Mouse (Mus musculus) midbrain, postnatal 0 days (tissue): ENCODE results near the gene Rps27a. TPM values are rescaled to one million over a fixed set of nuclear protein-coding genes. Genes with fewer than 3 reads are reported as not detected.

ENCODE experiments used
- ATAC-seq: fragments of 200-750 bp; cut with Nextera tagmentation; 2 replicates; pipeline ENCODE4 v1.8.0; 2017; ENCODE audit warnings: moderate number of reproducible peaks, mild to moderate bottlenecking, moderate TSS enrichment, moderate library complexity; ENCODE audit not compliant: low FRiP score
- DNase-seq: peaks from one replicate; pipeline ENCODE4 v3.0.0-alpha.2; 2015; ENCODE audit warnings: low spot score
- H3K27ac ChIP-seq: fragments of 300-500 bp; sonication (generic); 2 replicates; pipeline ENCODE4 v1.5.1; 2014; ENCODE audit warnings: low read depth, mild to moderate bottlenecking, low read length, mixed read lengths
- H3K27me3 ChIP-seq: fragments of 300-500 bp; sonication (generic); 2 replicates; pipeline ENCODE4 v1.6.1; 2014; ENCODE audit warnings: low read length, control low read depth, mixed read lengths; ENCODE audit not compliant: insufficient read depth
- H3K36me3 ChIP-seq: fragments of 300-500 bp; sonication (generic); 2 replicates; pipeline ENCODE4 v1.6.1; 2014; ENCODE audit warnings: low read length, control low read depth, mixed read lengths; ENCODE audit not compliant: insufficient read depth
- H3K4me1 ChIP-seq: fragments of 300-500 bp; sonication (generic); 2 replicates; pipeline ENCODE4 v1.6.1; 2014; ENCODE audit warnings: mild to moderate bottlenecking, control low read depth, antibody characterized with exemption, low read length, mixed read lengths; ENCODE audit not compliant: insufficient read depth
- H3K4me2 ChIP-seq: fragments of 300-500 bp; sonication (generic); 2 replicates; pipeline ENCODE4 v1.6.1; 2014; ENCODE audit warnings: low read depth, mild to moderate bottlenecking, low read length, mixed read lengths; ENCODE audit not compliant: poor library complexity, severe bottlenecking
- H3K4me3 ChIP-seq: fragments of 300-500 bp; sonication (generic); 2 replicates; pipeline ENCODE4 v1.5.1; 2014; ENCODE audit warnings: low read depth, mild to moderate bottlenecking, low read length, moderate library complexity
- H3K9ac ChIP-seq: fragments of 300-500 bp; sonication (generic); replicated peaks from 2 replicates; pipeline ENCODE4 v1.6.1; 2014; ENCODE audit warnings: mild to moderate bottlenecking, low read length, moderate library complexity, mixed read lengths; ENCODE audit not compliant: poor library complexity, severe bottlenecking
- H3K9me3 ChIP-seq: fragments of 300-500 bp; sonication (generic); 2 replicates; pipeline ENCODE4 v1.6.1; 2016; ENCODE audit warnings: low read length, control low read depth
- CTCF ChIP-seq: IDR thresholded peaks from 2 replicates; pipeline ENCODE4 v1.5.1; 2016; ENCODE audit warnings: antibody characterized with exemption, mild to moderate bottlenecking
- whole genome bisulfite sequencing: fragments of 180-500 bp; shearing (Covaris S2); extraction: QIAGEN DNeasy Blood & Tissue Kit; methylation state at CpG from one replicate; pipeline ENCODE4 v1.1.7; 2014; 5-methylcytosine and 5-hydroxymethylcytosine counted together
- polyA plus RNA-seq: library from polyadenylated mRNA; unstranded; fragments of >200 nt; fragmentation: Nextera tagmentation; extraction: Ambion mirVana; gene quantifications from 2 replicates; pipeline ENCODE4 v1.2.1, GENCODE M21; 2015
- total RNA-seq: library from RNA; depleted of rRNA; stranded (reverse); fragments of >200 nt; gene quantifications from 2 replicates; pipeline ENCODE4 v1.2.3, GENCODE M21; 2014; rRNA removed

Rps27a gene
- total RNA-seq: 314 and 575 TPM in 2 replicates
- 518 and 553 TPM in 2 replicates for polyA plus RNA-seq

DNA sequence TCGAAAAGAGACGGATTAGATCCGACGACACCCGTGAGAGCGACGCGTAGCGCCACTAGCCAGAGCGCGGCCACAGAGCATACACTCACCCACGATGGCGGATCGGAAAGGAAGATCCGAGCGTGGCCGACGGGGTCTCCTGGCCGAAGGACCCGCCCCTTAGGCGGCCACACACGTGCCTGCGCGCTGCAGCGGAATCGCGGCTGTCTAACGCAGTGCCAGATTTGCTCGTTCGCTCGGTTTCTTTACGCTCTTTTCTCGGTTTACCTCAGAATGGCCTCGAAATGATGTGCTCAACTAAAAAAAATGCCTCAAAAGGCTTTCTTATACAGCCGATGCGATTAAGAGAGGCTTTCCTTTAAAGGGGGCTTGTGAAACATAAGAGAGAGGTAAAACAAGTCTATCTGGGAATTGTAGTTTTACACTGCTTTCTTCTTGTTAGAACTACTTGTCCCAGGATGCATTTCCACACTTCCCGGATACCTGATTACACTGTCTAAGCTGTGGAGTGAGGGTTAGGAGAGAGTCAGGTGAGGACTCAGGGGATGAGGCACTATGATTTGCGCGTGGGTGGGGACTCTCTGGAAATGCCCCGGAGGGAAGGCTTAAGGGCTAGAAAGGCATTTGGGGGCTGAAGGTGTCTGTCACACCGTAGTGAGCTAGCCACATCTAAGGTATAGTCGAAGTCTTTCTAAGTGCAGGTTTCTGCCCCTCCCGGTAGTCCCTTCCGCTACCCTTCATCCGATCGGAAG lies at the start of gene Rps27a, which contains the start of gene Clhc1:
Rps27a (minus strand) TSS at position 358 of the 752 bp plus-strand sequence.
Clhc1 (plus strand) TSS at position 199 of the 752 bp plus-strand sequence.
- no peaks in the 10 kb centered on the region for H3K4me1 ChIP-seq
- H3K9ac ChIP-seq: peak within 1 kb of the TSS; percentile 89
- peak; percentile 98 for ATAC-seq
- TF ChIP-seq CTCF: peak; percentile 45
- peak within 1 kb of the TSS; percentile 93 for H3K27ac ChIP-seq
- peak; percentile 94 for DNase-seq
- WGBS: under 1% methylated on average over 46 of the region's 46 CpGs
- no peaks in the 10 kb centered on the region for H3K27me3 ChIP-seq
- peaks cover 6% of the 10 kb centered on the region; the same call in 1 of the 2 replicates for H3K36me3 ChIP-seq
- H3K9me3 ChIP-seq: no peaks in the 10 kb centered on the region
- H3K4me2 ChIP-seq: peak within 1 kb of the TSS; percentile 72
- peak within 1 kb of the TSS; percentile 74 for H3K4me3 ChIP-seq

DNA sequence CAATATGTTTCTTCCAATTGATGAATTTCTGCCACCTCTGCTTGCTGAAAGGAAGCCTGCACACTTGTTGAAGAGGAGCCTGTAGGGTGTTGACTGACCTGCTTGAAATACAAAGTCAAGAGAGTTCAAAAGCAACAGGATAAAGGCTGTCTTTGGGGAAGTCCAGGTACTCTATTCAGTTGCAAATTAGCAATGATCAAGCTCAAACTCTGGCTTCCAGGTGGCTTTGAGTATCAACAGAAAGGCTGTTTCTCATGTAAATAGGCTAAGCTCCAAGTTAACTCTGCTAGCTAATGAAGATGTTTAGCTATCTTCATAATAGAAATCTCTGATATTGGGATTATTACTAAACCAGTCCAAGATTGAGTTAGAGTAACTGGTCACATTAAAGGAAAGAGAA lies 49.2 kb upstream of the Rps27a start:
- Histone ChIP-seq H3K4me1 (no peaks in the 10 kb centered on the region), H3K9me3 (no peaks in the 10 kb centered on the region), H3K4me2 (no peak overlapping the region), H3K4me3 (no peak overlapping the region), H3K27ac (no peak overlapping the region), H3K9ac (no peak overlapping the region), H3K27me3 (no peaks in the 10 kb centered on the region), H3K36me3 (no peaks in the 10 kb centered on the region)
- no peak for ATAC-seq
- no peak for TF ChIP-seq CTCF
- DNase-seq: no peak

DNA sequence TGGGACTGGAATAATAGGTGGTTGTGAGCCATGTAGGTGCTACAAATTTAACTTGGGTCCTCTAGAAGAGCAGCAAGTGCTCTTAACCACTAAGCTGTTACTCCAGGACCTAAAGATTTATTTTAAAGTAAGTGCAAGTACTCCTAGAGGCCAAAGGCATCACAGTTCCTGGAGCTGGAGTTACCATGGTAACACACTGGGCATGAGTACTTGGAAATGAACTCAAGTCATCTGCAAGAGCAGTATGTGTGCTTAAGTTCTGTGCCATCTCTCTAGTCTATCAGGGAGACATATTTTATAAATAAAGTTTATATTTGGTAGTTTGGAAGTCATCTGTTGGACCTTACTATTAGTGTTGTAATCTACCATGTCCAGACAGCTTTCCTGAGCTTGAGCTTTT lies 47.3 kb upstream of the Rps27a start:
- Histone ChIP-seq H3K27ac (no peak overlapping the region), H3K9ac (no peak overlapping the region), H3K4me1 (no peaks in the 10 kb centered on the region), H3K9me3 (no peaks in the 10 kb centered on the region), H3K27me3 (no peaks in the 10 kb centered on the region), H3K36me3 (no peaks in the 10 kb centered on the region), H3K4me2 (no peak overlapping the region), H3K4me3 (no peak overlapping the region)
- TF ChIP-seq CTCF: no peak
- ATAC-seq (no peak), DNase-seq (peak; percentile 8)

DNA sequence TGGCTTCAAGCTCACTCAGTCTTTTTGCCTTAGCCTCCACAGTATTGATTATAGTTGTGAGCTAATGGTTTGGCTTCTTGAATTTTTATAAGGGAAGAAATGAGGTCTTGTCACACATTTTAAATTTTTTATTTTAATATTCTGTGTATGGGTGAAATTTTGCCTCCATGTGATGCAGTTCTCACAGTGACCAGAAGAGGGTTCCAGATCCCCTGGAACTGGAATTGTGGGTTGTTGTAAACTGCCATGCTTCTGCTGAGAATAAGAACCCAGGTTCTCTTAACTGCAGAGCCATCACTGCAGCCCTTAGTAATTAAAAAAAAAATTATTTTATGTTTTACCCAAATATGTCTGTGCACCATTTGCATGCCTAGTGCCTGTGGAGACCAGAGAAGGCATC lies 31.7 kb upstream of the Rps27a start:
- no peak overlapping the region for H3K27ac ChIP-seq
- H3K9ac ChIP-seq: no peak overlapping the region
- no peaks in the 10 kb centered on the region for H3K9me3 ChIP-seq
- TF ChIP-seq CTCF: peak; percentile 42
- H3K4me1 ChIP-seq: no peaks in the 10 kb centered on the region
- H3K27me3 ChIP-seq: no peaks in the 10 kb centered on the region
- no peaks in the 10 kb centered on the region for H3K36me3 ChIP-seq
- no peak overlapping the region for H3K4me3 ChIP-seq
- DNase-seq (no peak), ATAC-seq (no peak)
- H3K4me2 ChIP-seq: no peak overlapping the region

DNA sequence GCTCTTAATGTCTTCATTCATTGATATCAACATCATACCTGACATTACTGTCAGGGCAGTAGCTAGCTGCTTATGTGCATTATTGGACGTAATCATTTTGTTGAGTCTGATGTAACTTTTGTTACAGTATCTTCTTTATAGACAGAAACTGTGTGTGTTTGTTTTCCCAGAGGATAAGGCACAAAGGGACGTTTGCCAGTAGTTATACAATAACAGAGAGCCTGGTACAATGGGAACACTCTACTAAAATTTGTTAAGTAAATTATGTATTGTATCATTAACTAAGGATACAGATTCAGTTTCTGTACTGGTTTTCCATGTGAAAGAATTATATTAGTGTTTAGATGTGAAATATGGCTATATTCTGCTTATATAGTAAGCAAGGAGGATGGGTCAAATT lies 24.7 kb upstream of the Rps27a start:
- no peaks in the 10 kb centered on the region for H3K36me3 ChIP-seq
- TF ChIP-seq CTCF: no peak
- no peak for DNase-seq
- H3K9ac ChIP-seq: no peak overlapping the region
- ATAC-seq: no peak
- no peaks in the 10 kb centered on the region for H3K4me1 ChIP-seq
- H3K27me3 ChIP-seq: no peaks in the 10 kb centered on the region
- H3K27ac ChIP-seq: no peak overlapping the region
- no peak overlapping the region for H3K4me2 ChIP-seq
- no peak overlapping the region for H3K4me3 ChIP-seq
- no peaks in the 10 kb centered on the region for H3K9me3 ChIP-seq
- 79% methylated on average over 2 of the region's 2 CpGs for WGBS

DNA sequence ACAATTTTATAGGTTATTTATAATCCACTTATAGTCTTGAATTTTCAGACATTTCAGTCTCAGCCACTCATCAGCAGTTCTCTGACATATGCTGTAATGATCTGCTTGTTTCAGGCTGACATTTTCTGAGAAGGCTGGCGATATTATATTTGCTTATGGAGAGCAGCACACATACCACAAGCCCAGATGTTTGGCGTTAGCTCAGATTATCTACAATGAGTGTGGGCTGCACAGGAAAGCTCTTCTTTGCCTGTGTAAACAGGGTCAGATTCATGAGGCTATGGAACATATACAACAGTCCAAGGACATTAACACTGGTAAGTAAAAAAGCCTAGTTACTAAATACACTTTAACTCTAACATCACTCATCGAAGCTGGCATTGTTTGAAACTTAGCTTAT lies 23.6 kb upstream of the Rps27a start:
- no peak overlapping the region for H3K4me2 ChIP-seq
- H3K9me3 ChIP-seq: no peaks in the 10 kb centered on the region
- H3K9ac ChIP-seq: no peak overlapping the region
- 77% methylated on average over 3 of the region's 3 CpGs for WGBS
- no peak overlapping the region for H3K4me3 ChIP-seq
- no peak for DNase-seq
- no peak overlapping the region for H3K27ac ChIP-seq
- no peaks in the 10 kb centered on the region for H3K4me1 ChIP-seq
- no peaks in the 10 kb centered on the region for H3K36me3 ChIP-seq
- no peak for ATAC-seq
- no peak for TF ChIP-seq CTCF
- H3K27me3 ChIP-seq: no peaks in the 10 kb centered on the region
